Mouse (Mus musculus) E14TG2a.4 (cell line): ENCODE measurements at regions not wholly inside any gene's neighbourhood (a gene's known extent, or its start where the extent isn't known, plus 50 kb on each side); places are given as distances from the start of the nearest gene placed in this dataset.

Experiments
- CTCF ChIP-seq: conservative IDR thresholded peaks from 2 replicates; pipeline ENCODE4 v1.5.1; 2014; ENCODE audit warnings: low read length
- POU5F1 ChIP-seq: IDR thresholded peaks from 2 replicates; pipeline ENCODE4 v1.6.1; 2014; ENCODE audit warnings: low read length, borderline replicate concordance

GRCm38 (mm10) chrX:99319163-99319562 lies 151.9 kb downstream of the Pja1 start:
- TF ChIP-seq CTCF (no peak), POU5F1 (no peak)
